Mouse (Mus musculus): ENCODE results near the gene Ercc5. TPM values are rescaled to one million over a fixed set of nuclear protein-coding genes. Genes with fewer than 3 reads are reported as not detected.

Ercc5 gene
- polyA plus RNA-seq (2012; rRNA removed) = 2.3 and 2.7 TPM in 2 replicates

- Histone ChIP-seq H3K4me1 (ENCODE audit: control insufficient read depth, insufficient read depth, insufficient read length) (peaks cover 2% of the 10 kb centered on the region; the same call in 1 of the 2 replicates), H3K4me3 (ENCODE audit: extremely low read depth, insufficient read depth, insufficient read length) (peak within 1 kb of the TSS; percentile 76), H3K27ac (ENCODE audit: insufficient read depth, low read length) (peak within 1 kb of the TSS; percentile 80), H3K36me3 (ENCODE audit: control insufficient read depth, insufficient read depth, low read length) (0 out of 2 replicates have a peak, but pooled peaks cover under 1% of the 10 kb centered on the region), H3K27me3 (ENCODE audit: control insufficient read depth, insufficient read depth, low read length) (no peaks in the 10 kb centered on the region)
- TF ChIP-seq CTCF (IDR thresholded peaks at IDR 0.05; ENCODE audit: extremely low read depth, insufficient read depth, insufficient read length, insufficient replicate concordance) (no peak), POLR2A (IDR thresholded peaks at IDR 0.05; ENCODE audit: low read depth, low read length) (peak; percentile 53)
- WGBS = under 1% methylated on average over 66 of the region's 66 CpGs
- peak; percentile 65 to 76 for DNase-seq (ENCODE audit: low read depth in 1 of 2, low spot score in 2 of 2)
These were observed at the start of gene Ercc5 for GRCm38 (mm10) chr1:44147563-44148381. Ercc5 (plus strand) TSS chr1:44147744.

GRCm38 (mm10) chr1:44101448-44102225 is 45.9 kb upstream of the Ercc5 start:
- Histone ChIP-seq H3K4me1 (ENCODE audit: control insufficient read depth, insufficient read depth, insufficient read length) (peaks cover 2% of the 10 kb centered on the region; the same call in 1 of the 2 replicates), H3K27me3 (ENCODE audit: control insufficient read depth, insufficient read depth, low read length) (no peaks in the 10 kb centered on the region), H3K36me3 (ENCODE audit: control insufficient read depth, insufficient read depth, low read length) (no peaks in the 10 kb centered on the region), H3K4me3 (ENCODE audit: extremely low read depth, insufficient read depth, insufficient read length) (peak overlapping the region; percentile 89), H3K27ac (ENCODE audit: insufficient read depth, low read length) (peak overlapping the region; percentile 90)
- WGBS = under 1% methylated on average over 55 of the region's 55 CpGs
- DNase-seq (ENCODE audit: low read depth in 1 of 2, low spot score in 2 of 2) = peak; percentile 40 to 49
- TF ChIP-seq POLR2A (IDR thresholded peaks at IDR 0.05; ENCODE audit: low read depth, low read length) = peak; percentile 53
- no peak for TF ChIP-seq CTCF (IDR thresholded peaks at IDR 0.05; ENCODE audit: extremely low read depth, insufficient read depth, insufficient read length, insufficient replicate concordance)

GRCm38 (mm10) chr1:44102259-44102717 is 45.3 kb upstream of the Ercc5 start, which contains the start of gene Tex30:
Tex30 (minus strand) TSS chr1:44102441.
- Histone ChIP-seq H3K36me3 (ENCODE audit: control insufficient read depth, insufficient read depth, low read length) (no peaks in the 10 kb centered on the region), H3K4me1 (ENCODE audit: control insufficient read depth, insufficient read depth, insufficient read length) (peaks cover 2% of the 10 kb centered on the region; the same call in 1 of the 2 replicates), H3K27ac (ENCODE audit: insufficient read depth, low read length) (peak within 1 kb of the TSS; percentile 90), H3K27me3 (ENCODE audit: control insufficient read depth, insufficient read depth, low read length) (no peaks in the 10 kb centered on the region), H3K4me3 (ENCODE audit: extremely low read depth, insufficient read depth, insufficient read length) (peak within 1 kb of the TSS; percentile 89)
- under 1% methylated on average over 55 of the region's 55 CpGs for WGBS
- DNase-seq (ENCODE audit: low read depth in 1 of 2, low spot score in 2 of 2) = peak; percentile 79 to 91
- TF ChIP-seq POLR2A (IDR thresholded peaks at IDR 0.05; ENCODE audit: low read depth, low read length) (peak; percentile 85), CTCF (IDR thresholded peaks at IDR 0.05; ENCODE audit: extremely low read depth, insufficient read depth, insufficient read length, insufficient replicate concordance) (no peak)

GRCm38 (mm10) chr1:44102939-44103338 is 44.6 kb upstream of the Ercc5 start:
- Histone ChIP-seq H3K36me3 (ENCODE audit: control insufficient read depth, insufficient read depth, low read length) (no peaks in the 10 kb centered on the region), H3K4me1 (ENCODE audit: control insufficient read depth, insufficient read depth, insufficient read length) (peaks cover 2% of the 10 kb centered on the region; the same call in 1 of the 2 replicates), H3K4me3 (ENCODE audit: extremely low read depth, insufficient read depth, insufficient read length) (no peak overlapping the region), H3K27me3 (ENCODE audit: control insufficient read depth, insufficient read depth, low read length) (no peaks in the 10 kb centered on the region), H3K27ac (ENCODE audit: insufficient read depth, low read length) (no peak overlapping the region)
- no peak for DNase-seq (ENCODE audit: low read depth in 1 of 2, low spot score in 2 of 2)
- no peak for TF ChIP-seq POLR2A (IDR thresholded peaks at IDR 0.05; ENCODE audit: low read depth, low read length)
- no peak for TF ChIP-seq CTCF (IDR thresholded peaks at IDR 0.05; ENCODE audit: extremely low read depth, insufficient read depth, insufficient read length, insufficient replicate concordance)
- WGBS = 32% methylated on average over 5 of the region's 5 CpGs

- Histone ChIP-seq H3K27me3 (ENCODE audit: control insufficient read depth, insufficient read depth, low read length) (no peaks in the 10 kb centered on the region), H3K4me1 (ENCODE audit: control insufficient read depth, insufficient read depth, insufficient read length) (no peaks in the 10 kb centered on the region; the same call in 1 of the 2 replicates), H3K4me3 (ENCODE audit: extremely low read depth, insufficient read depth, insufficient read length) (no peak overlapping the region; the same call in 1 of the 2 replicates), H3K27ac (ENCODE audit: insufficient read depth, low read length) (no peak overlapping the region), H3K36me3 (ENCODE audit: control insufficient read depth, insufficient read depth, low read length) (0 out of 2 replicates have a peak, but pooled peaks cover 2% of the 10 kb centered on the region)
- TF ChIP-seq POLR2A (IDR thresholded peaks at IDR 0.05; ENCODE audit: low read depth, low read length) (no peak), CTCF (IDR thresholded peaks at IDR 0.05; ENCODE audit: extremely low read depth, insufficient read depth, insufficient read length, insufficient replicate concordance) (no peak)
- no peak for DNase-seq (ENCODE audit: low read depth in 1 of 2, low spot score in 2 of 2)
These were observed 30.0 kb upstream of the Ercc5 start for GRCm38 (mm10) chr1:44117571-44117970.

DNA sequence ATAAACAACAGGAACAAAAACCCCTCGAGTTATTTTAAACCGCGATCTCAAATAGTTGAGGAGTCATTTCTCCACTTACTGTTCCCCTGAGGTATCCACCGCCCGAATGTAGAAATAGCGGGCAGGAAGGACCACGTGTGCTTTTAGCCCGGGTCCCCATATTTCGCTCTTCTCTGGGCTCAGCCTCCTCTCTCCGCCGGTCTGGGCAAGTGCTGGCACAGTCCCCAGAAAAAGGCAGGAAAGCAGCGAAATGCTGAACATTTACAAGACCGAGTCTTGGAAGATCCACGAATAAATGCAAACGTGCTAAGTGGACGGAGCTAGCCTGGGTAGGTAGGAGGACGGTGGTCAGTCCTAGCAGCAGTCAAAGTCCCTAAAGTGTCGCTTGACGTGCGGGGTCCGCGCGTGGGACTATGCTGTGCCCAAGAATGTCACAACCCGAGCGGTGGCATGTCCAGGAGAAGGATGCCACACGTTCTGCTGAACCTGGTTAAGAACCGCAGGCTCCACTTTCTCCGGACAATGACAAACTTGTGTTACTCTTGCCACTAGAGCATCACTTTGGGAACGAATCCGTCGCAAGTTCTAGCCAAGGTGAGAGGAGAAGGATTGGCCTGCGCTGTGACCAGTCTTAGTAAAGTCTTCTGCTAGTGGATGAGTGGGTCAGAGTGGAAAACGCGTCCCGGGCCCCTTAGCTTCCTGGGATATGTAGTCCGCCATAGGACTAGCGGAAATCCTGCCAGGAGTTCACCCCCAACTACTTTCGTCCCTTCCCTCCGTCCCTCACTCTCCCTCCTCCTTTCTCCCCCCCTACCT is 29.1 kb upstream of the Ercc5 start, which contains the start of the genes Kdelc1 and Bivm:
Kdelc1 (minus strand) TSS at position 570 of the 816 bp plus-strand sequence.
Bivm (plus strand) TSS at position 719 of the 816 bp plus-strand sequence.
- H3K36me3 ChIP-seq (ENCODE audit: control insufficient read depth, insufficient read depth, low read length) = 0 out of 2 replicates have a peak, but pooled peaks cover 2% of the 10 kb centered on the region
- no peaks in the 10 kb centered on the region for H3K27me3 ChIP-seq (ENCODE audit: control insufficient read depth, insufficient read depth, low read length)
- H3K4me1 ChIP-seq (ENCODE audit: control insufficient read depth, insufficient read depth, insufficient read length) = no peaks in the 10 kb centered on the region; the same call in 1 of the 2 replicates
- peak; percentile 47 to 54 for DNase-seq (ENCODE audit: low read depth in 1 of 2, low spot score in 2 of 2)
- H3K27ac ChIP-seq (ENCODE audit: insufficient read depth, low read length) = peak within 1 kb of the TSS; percentile 42
- WGBS = under 1% methylated on average over 39 of the region's 39 CpGs
- TF ChIP-seq CTCF (IDR thresholded peaks at IDR 0.05; ENCODE audit: extremely low read depth, insufficient read depth, insufficient read length, insufficient replicate concordance) = no peak
- peak; percentile 9; the same call in 1 of the 2 replicates for TF ChIP-seq POLR2A (IDR thresholded peaks at IDR 0.05; ENCODE audit: low read depth, low read length)
- H3K4me3 ChIP-seq (ENCODE audit: extremely low read depth, insufficient read depth, insufficient read length) = peak within 1 kb of the TSS; percentile 67

Measured in spleen, adult 2 months (tissue).